Mouse (Mus musculus) cerebellum, adult 2 months (tissue): ENCODE measurements around the gene Espl1.

Experiments
- CTCF ChIP-seq: fragments of 200-500 bp; IDR thresholded peaks from 2 replicates; pipeline ENCODE4 v1.5.1; 2011; ENCODE audit warnings: low read depth, mild to moderate bottlenecking, control low read depth, low read length, moderate library complexity, borderline replicate concordance; ENCODE audit not compliant: insufficient read depth
- POLR2A ChIP-seq: fragments of 200-500 bp; IDR thresholded peaks from 2 replicates; pipeline ENCODE4 v1.6.1; 2011; ENCODE audit warnings: low read length, control low read depth, borderline replicate concordance; ENCODE audit not compliant: insufficient read depth

DNA sequence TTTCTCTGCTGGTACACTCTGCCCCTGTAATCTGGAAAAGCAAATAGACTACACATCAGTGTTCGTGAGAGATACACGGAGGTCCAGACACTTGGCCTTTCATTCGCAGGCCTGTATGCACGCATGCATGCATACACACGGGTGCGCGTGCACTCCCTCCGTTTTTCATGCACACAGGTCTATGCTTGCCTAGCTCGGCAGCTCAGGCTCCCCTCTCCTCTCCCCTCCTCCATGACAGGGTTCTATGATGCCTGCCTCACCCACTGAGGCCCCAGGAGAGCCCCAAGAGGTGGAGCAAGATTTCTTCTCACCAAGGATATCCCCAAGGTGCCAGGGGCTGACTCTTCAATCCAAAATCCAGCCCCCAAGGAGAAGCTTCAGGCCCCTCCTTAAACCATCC, 46.1 kb upstream of the Espl1 start:
- TF ChIP-seq POLR2A: no peak
- no peak for TF ChIP-seq CTCF
